Mouse (Mus musculus): Measurements from ENCODE around the gene Tmem115. TPM values are rescaled to one million over a fixed set of nuclear protein-coding genes. Genes with fewer than 3 reads are reported as not detected.

Gene Tmem115
- polyA plus RNA-seq (2015; fragmentation: Nextera tagmentation; extraction: Ambion mirVana) = 15.2 and 15.9 TPM in 2 replicates

DNA sequence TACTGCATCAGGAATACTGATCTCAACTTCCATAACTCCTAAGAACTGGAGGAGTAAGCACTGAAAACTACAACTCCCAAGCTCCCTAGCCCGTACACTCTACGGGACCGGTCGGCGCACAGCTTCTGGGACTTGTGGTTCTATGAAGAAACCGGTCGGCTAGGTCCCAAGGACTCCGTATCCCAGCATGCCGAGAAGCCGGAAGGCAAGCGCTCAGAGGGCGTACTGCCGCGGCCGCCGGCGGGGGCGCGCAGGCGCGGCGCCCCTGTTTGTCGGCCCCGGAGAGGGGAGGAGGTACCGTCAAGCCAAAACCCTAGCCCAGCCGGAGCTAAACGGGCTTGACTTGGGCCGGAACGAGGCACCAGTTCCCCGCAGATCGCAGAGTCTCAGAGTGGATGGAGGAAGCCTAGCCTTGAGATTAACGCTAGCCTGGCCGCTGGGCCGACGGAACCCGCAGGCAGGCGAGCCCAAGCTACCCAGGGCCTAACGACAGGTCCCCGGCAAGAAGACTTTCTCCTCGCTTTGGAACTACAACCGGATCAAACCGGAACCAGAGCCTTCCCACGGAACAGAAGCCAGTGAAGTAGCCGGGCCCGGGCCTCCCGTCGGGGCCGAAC, at the start of gene Tmem115:
TSS of gene Tmem115 (plus strand) at position 155 of the 617 bp plus-strand sequence.
- Histone ChIP-seq H3K36me3 (replicated peaks) (peaks cover 24% of the 10 kb centered on the region), H3K4me2 (peak within 1 kb of the TSS; percentile 95), H3K4me3 (replicated peaks) (peak within 1 kb of the TSS; percentile 74), H3K9me3 (replicated peaks) (no peaks in the 10 kb centered on the region), H3K4me1 (replicated peaks) (peaks cover 40% of the 10 kb centered on the region), H3K9ac (peak within 1 kb of the TSS; percentile 85), H3K27me3 (peaks cover 2% of the 10 kb centered on the region), H3K27ac (replicated peaks) (peak within 1 kb of the TSS; percentile 87)
- peak; percentile 94 for ATAC-seq (ENCODE audit: insufficient read depth)
- WGBS (ENCODE audit: insufficient replicate concordance) = under 1% methylated on average over 48 of the region's 48 CpGs

DNA sequence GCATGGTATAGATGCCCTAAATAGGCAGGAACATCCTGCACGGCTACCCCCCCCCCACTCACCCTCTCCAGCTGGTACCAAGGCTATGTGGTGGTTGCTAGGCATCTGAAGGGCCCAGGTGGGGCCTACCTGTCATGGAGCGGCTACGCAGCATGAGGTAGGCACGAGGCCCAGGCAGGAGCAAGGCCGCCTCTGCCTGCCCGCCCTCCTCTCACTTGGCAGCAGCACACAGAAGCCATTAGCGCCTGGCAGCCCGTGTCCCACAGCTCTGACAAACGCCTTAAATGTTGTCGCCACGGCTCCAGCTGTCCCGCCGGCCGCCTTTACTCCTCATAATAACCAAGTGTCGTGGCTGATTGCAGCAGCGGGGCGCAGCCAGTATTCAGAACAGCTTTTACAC, 49.4 kb upstream of the Tmem115 start:
- H3K9me3 ChIP-seq (replicated peaks) = no peaks in the 10 kb centered on the region
- peaks cover 10% of the 10 kb centered on the region; the same call in 1 of the 2 replicates for H3K4me1 ChIP-seq (replicated peaks)
- H3K4me2 ChIP-seq = no peak overlapping the region
- ATAC-seq (ENCODE audit: insufficient read depth) = no peak
- H3K4me3 ChIP-seq (replicated peaks) = no peak overlapping the region
- 76% methylated on average over 17 of the region's 17 CpGs for WGBS (ENCODE audit: insufficient replicate concordance)
- peaks cover 23% of the 10 kb centered on the region for H3K27me3 ChIP-seq
- H3K9ac ChIP-seq = no peak overlapping the region
- H3K36me3 ChIP-seq (replicated peaks) = no peaks in the 10 kb centered on the region
- no peak overlapping the region for H3K27ac ChIP-seq (replicated peaks)

DNA sequence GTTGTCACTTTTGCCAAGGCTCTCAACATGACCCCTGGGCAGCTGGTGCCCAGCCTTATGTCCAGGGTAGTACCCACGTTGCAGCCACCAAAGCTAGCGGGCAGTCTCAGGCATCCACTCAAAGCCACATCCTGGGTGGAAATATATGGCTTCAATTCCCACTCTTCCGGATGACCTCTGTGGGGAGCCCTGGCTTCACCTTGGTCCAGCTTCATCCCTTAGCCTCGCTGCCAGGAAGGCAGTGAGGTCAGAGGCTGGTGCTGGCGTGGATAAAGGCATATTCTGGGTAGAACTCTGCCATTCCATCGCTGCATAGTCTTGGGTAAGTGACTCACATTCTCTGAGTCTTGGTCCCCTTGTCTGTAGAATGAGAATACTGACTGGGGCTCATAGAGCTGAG, 49.0 kb upstream of the Tmem115 start:
- WGBS (ENCODE audit: insufficient replicate concordance) = 67% methylated on average over 6 of the region's 6 CpGs

DNA sequence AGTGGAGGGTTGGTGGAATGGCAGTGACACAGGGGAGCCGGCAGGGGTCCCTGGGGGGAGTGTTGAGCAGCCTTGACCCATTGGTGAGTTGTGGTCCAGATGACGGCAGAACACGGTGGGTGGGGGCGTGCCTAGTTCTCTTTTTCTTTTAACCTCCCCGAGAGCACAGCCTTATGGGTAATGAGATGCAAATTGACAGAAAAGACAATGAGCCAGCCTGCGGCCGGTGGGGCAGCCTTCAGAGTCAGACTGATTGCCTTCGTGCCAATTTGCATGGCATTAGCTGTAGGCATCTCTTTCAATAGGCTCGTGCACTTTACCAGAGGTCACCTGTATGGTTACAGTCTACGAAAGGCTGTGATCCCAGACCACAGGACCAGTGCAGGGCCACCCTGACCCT, 47.7 kb upstream of the Tmem115 start:
- no peak for ATAC-seq (ENCODE audit: insufficient read depth)
- H3K4me2 ChIP-seq = no peak overlapping the region
- H3K27ac ChIP-seq (replicated peaks) = no peak overlapping the region
- H3K27me3 ChIP-seq = peaks cover 7% of the 10 kb centered on the region; the same call in 1 of the 2 replicates
- no peaks in the 10 kb centered on the region for H3K36me3 ChIP-seq (replicated peaks)
- no peaks in the 10 kb centered on the region for H3K9me3 ChIP-seq (replicated peaks)
- WGBS (ENCODE audit: insufficient replicate concordance) = 61% methylated on average over 10 of the region's 10 CpGs
- H3K4me3 ChIP-seq (replicated peaks) = no peak overlapping the region
- peaks cover 16% of the 10 kb centered on the region for H3K4me1 ChIP-seq (replicated peaks)
- H3K9ac ChIP-seq = no peak overlapping the region

More for the DNA sequence above, 49.0 kb upstream of the Tmem115 start:
- H3K27ac ChIP-seq (replicated peaks) = no peak overlapping the region
- peaks cover 8% of the 10 kb centered on the region for H3K4me1 ChIP-seq (replicated peaks)
- H3K9ac ChIP-seq = no peak overlapping the region
- H3K4me2 ChIP-seq = no peak overlapping the region
- ATAC-seq (ENCODE audit: insufficient read depth) = no peak
- no peak overlapping the region for H3K4me3 ChIP-seq (replicated peaks)
- H3K36me3 ChIP-seq (replicated peaks) = no peaks in the 10 kb centered on the region
- peaks cover 18% of the 10 kb centered on the region for H3K27me3 ChIP-seq
- H3K9me3 ChIP-seq (replicated peaks) = no peaks in the 10 kb centered on the region

DNA sequence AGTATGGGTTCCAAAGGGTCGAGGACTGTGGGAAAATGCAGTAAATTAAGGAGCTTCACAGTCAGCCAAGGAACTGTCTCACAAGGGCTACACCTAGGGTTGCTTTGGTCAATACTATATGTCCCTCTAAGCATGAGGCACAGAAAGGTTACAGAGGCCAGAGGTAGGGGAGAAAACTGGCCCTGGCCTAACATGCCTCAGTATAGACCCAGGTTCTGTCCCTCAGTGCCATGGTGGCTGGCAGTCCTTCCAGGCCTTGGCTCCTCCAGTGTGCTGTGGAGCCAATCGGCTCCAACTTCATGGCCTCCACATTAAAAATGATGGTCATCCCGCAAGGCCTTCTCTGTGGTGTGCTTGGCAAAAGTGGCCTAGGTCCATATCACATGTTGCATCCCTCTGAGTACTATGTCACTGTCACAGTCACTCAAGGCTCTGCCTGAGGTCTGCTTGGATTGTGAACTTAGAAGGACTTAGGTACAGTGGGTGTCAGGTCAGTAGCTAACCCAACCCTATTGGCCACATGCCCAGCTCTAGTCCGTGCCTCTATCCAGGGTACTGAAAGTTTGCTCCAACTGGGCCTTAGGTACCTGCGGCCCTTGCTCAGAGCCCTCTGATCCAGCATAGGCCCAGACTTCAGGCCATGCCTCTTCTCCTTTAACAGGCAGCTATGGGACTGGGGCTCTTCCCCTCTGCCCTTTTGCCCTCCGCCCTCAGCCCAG, 47.1 kb upstream of the Tmem115 start:
- WGBS (ENCODE audit: insufficient replicate concordance) = 58% methylated on average over 6 of the region's 6 CpGs
- H3K27me3 ChIP-seq = peaks cover under 1% of the 10 kb centered on the region; the same call in 1 of the 2 replicates
- H3K4me2 ChIP-seq = no peak overlapping the region
- H3K36me3 ChIP-seq (replicated peaks) = no peaks in the 10 kb centered on the region
- no peak overlapping the region for H3K9ac ChIP-seq
- peaks cover 20% of the 10 kb centered on the region for H3K4me1 ChIP-seq (replicated peaks)
- H3K4me3 ChIP-seq (replicated peaks) = no peak overlapping the region
- no peak overlapping the region for H3K27ac ChIP-seq (replicated peaks)
- no peak for ATAC-seq (ENCODE audit: insufficient read depth)
- no peaks in the 10 kb centered on the region for H3K9me3 ChIP-seq (replicated peaks)

DNA sequence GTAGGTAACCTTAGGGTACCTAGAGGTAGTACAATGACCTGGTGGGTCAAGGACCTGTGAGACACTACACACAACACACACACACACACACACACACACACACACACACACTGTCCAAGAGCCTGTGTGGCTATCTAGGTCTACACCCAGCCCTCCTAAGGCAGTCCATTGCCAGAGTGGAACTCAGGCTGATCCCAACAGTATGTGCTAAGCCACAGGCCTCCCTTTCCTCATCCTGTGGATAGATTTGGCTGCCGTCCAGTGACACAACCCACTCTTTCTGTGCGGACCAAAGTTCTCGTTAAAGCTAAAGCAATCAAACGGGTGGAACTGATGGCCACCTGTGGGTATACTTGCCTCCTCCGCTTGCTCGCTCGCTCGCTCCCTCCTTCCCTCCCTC, 43.6 kb upstream of the Tmem115 start:
- Histone ChIP-seq H3K9ac (no peak overlapping the region), H3K9me3 (replicated peaks) (no peaks in the 10 kb centered on the region), H3K27ac (replicated peaks) (no peak overlapping the region), H3K4me1 (replicated peaks) (peaks cover 26% of the 10 kb centered on the region), H3K36me3 (replicated peaks) (no peaks in the 10 kb centered on the region), H3K4me2 (peak overlapping the region; percentile 44), H3K4me3 (replicated peaks) (peak overlapping the region; percentile 25), H3K27me3 (no peaks in the 10 kb centered on the region)
- 46% methylated on average over 8 of the region's 8 CpGs for WGBS (ENCODE audit: insufficient replicate concordance)
- ATAC-seq (ENCODE audit: insufficient read depth) = peak; percentile 51

DNA sequence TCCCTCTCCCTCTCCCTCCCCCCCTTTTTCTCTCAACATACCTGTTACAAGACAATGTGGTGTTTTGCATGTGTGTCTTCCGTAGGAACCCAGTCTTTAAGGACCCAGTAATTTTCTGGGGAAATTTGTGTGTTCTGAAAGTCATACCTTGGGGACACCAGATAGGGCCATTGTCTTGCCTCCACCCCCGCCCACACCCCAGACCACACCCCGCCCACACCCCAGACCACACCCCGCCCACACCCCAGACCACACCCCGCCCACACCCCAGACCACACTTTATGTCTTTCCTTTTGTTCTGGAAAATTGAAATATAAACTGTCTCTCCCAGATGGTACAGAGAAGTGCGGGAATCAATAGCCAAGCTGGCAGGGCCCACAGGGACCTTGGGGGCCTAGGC, 43.1 kb upstream of the Tmem115 start:
- Histone ChIP-seq H3K27ac (replicated peaks) (no peak overlapping the region), H3K4me2 (peak overlapping the region; percentile 44), H3K4me1 (replicated peaks) (peaks cover 31% of the 10 kb centered on the region), H3K4me3 (replicated peaks) (peak overlapping the region; percentile 25), H3K9ac (no peak overlapping the region), H3K36me3 (replicated peaks) (no peaks in the 10 kb centered on the region), H3K9me3 (replicated peaks) (no peaks in the 10 kb centered on the region), H3K27me3 (no peaks in the 10 kb centered on the region)
- 25% methylated on average over 6 of the region's 6 CpGs for WGBS (ENCODE audit: insufficient replicate concordance)
- ATAC-seq (ENCODE audit: insufficient read depth) = peak; percentile 57; the same call in 1 of the 2 replicates

DNA sequence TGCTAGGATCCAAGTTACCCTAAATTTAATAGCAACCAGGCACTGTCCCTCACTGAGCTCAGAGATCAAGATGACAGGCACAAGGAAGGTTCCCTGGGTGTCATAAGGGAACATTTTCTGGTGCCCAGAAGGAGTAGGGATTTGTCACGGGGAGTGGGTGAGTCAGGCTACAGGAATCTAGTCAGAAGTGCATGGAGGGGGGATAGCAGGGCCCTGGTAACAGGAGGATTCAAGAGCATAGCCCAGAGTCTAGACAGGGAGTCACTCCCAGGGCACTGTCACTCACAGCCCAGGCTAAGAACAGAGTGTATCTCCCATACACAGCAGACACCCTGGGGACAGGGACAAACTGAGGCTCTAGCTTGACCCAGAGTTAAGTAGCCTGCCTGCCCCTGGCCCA, 40.2 kb upstream of the Tmem115 start:
- Histone ChIP-seq H3K27me3 (peaks cover 7% of the 10 kb centered on the region; the same call in 1 of the 2 replicates), H3K4me3 (replicated peaks) (no peak overlapping the region), H3K27ac (replicated peaks) (no peak overlapping the region), H3K9ac (no peak overlapping the region), H3K36me3 (replicated peaks) (no peaks in the 10 kb centered on the region), H3K4me2 (no peak overlapping the region), H3K4me1 (replicated peaks) (peaks cover 50% of the 10 kb centered on the region), H3K9me3 (replicated peaks) (no peaks in the 10 kb centered on the region)
- 36% methylated on average over 1 of the region's 1 CpGs for WGBS (ENCODE audit: insufficient replicate concordance)
- ATAC-seq (ENCODE audit: insufficient read depth) = no peak

DNA sequence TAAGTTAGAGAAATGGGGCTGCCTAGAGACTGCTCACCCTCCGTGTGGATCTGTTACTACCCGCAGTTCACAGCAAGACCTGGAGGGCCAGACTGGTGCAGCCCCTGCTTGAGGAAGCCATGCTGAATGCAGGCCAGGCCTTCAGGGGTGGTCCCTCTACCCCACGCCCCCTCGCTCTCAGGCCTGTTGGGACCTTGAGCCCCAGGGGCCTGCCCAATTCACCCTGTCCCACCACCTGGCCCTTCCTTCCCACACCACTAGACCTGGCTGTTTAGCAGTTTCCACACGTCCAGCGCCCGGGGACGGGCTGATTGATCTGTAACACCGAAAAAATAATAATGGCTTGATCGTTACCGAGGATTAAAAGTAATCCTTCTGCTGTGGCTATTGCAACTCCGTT, 39.5 kb upstream of the Tmem115 start:
- peaks cover 50% of the 10 kb centered on the region for H3K4me1 ChIP-seq (replicated peaks)
- no peak overlapping the region for H3K4me3 ChIP-seq (replicated peaks)
- WGBS (ENCODE audit: insufficient replicate concordance) = 78% methylated on average over 12 of the region's 12 CpGs
- ATAC-seq (ENCODE audit: insufficient read depth) = no peak
- no peak overlapping the region for H3K9ac ChIP-seq
- no peak overlapping the region for H3K4me2 ChIP-seq
- no peaks in the 10 kb centered on the region for H3K9me3 ChIP-seq (replicated peaks)
- H3K27ac ChIP-seq (replicated peaks) = no peak overlapping the region
- no peaks in the 10 kb centered on the region for H3K36me3 ChIP-seq (replicated peaks)
- H3K27me3 ChIP-seq = peaks cover 12% of the 10 kb centered on the region; the same call in 1 of the 2 replicates

DNA sequence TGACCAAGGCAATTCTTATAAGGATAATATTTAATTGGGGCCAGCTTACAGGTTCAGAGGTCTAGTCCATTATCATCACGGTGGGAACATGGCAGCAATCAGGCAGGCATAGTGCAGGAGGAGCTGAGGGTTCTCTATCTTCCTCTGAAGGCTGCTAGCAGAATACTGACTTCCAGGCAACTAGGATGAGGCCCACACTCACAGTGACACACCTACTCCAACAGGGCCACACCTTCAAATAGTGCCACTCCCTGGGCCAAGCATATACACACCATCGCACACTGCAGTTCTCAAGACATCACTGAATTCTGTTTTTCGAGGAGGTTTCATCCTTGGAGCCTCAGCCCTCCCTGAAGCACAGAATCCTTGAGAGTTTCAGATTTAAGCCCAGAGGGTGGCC, 37.4 kb upstream of the Tmem115 start:
- Histone ChIP-seq H3K4me1 (replicated peaks) (peaks cover 32% of the 10 kb centered on the region), H3K27me3 (peaks cover 12% of the 10 kb centered on the region; the same call in 1 of the 2 replicates), H3K36me3 (replicated peaks) (no peaks in the 10 kb centered on the region), H3K9ac (no peak overlapping the region), H3K9me3 (replicated peaks) (no peaks in the 10 kb centered on the region), H3K4me2 (peak overlapping the region; percentile 42), H3K4me3 (replicated peaks) (no peak overlapping the region), H3K27ac (replicated peaks) (peak overlapping the region; percentile 41)
- 29% methylated on average over 3 of the region's 3 CpGs for WGBS (ENCODE audit: insufficient replicate concordance)
- ATAC-seq (ENCODE audit: insufficient read depth) = peak; percentile 80

DNA sequence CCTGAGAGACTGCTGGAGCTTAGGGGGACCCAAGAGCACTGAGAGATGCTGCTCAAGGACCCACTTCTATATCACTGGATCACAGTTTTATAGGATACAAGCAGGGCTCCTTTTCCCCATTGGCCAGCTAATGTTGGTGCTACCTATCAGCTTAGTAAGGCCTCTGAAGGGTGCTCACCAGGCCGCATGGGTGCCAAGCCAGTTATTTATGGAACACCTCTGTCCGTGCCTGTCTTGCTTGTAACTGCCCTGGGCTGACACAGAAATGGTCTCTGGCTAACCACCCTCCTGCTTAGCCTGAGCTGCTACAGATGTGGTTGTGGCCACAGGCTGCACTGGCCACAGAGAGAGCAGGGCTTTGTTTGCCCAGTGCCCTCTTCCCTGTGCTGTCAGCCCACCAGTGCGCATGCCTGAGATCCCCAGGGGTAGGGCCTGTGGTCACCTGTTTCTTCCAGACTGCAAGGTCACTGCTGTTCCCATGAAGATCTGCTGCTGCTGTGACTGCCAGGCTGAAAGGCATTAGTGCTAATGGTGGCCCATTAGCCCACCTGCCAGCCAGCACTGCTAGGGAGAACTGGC, 32.9 kb upstream of the Tmem115 start:
- H3K9me3 ChIP-seq (replicated peaks) = no peaks in the 10 kb centered on the region
- 62% methylated on average over 3 of the region's 3 CpGs for WGBS (ENCODE audit: insufficient replicate concordance)
- no peak overlapping the region for H3K9ac ChIP-seq
- H3K27ac ChIP-seq (replicated peaks) = no peak overlapping the region
- no peaks in the 10 kb centered on the region for H3K36me3 ChIP-seq (replicated peaks)
- peaks cover 19% of the 10 kb centered on the region; the same call in 1 of the 2 replicates for H3K27me3 ChIP-seq
- peaks cover 17% of the 10 kb centered on the region for H3K4me1 ChIP-seq (replicated peaks)
- no peak for ATAC-seq (ENCODE audit: insufficient read depth)
- no peak overlapping the region for H3K4me3 ChIP-seq (replicated peaks)
- no peak overlapping the region for H3K4me2 ChIP-seq

Measured in liver, embryonic 15.5 days (tissue).